8 mouse cellular contexts compared by ENCODE assay signal in the genomic region with DNA sequence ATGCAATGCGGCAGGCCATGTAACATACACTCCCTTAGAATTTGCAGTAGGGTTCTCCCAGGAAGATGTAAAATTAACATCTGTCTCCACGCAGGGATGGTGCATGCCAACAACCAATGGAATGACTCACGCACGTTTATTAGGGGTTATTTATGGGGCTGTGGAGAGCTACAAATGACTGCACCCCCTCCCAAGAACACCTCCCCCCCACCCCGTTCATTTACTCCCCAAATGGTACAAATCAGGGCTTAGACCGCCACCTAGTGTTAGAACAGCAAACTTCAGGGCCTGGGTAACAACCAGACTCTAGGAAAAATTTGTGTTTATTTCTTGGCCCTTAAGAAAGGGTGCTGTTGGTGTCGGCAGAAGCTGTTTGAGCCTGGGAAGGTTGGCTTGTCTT. TPM values are rescaled to one million over a fixed set of nuclear protein-coding genes. Genes with fewer than 3 reads are reported as not detected.
A peak's percentile ranks its signal among the peaks of the same experiment; 100 is the strongest.
DNase-seq lines count a peak whose midpoint lies in the region; ATAC-seq and TF ChIP-seq lines count a peak whose summit lies in the region.

No protein-coding gene starts in this region.

- no peak overlapping the region for H3K9ac ChIP-seq in forebrain, postnatal 0 days

- DNase-seq in heart, adult 8-10 months (ENCODE audit: low spot score), result peak; percentile 53
- DNase-seq in heart, postnatal 25 days (ENCODE audit: low spot score), result no peak
- DNase-seq in CD4-positive helper T cell, adult 2 months (ENCODE audit: low read depth, low spot score), result peak; percentile 76
- peak; percentile 88 for DNase-seq in forebrain, postnatal 0 days
- peak; percentile 68 to 78 for DNase-seq in layer of hippocampus, adult 2 months (ENCODE audit: low spot score in 2 of 2)
- DNase-seq in neural tube, embryonic 10.5 days (ENCODE audit: extremely low spot score, low spot score), result peak; percentile 60
- no peak for DNase-seq in ovary, postnatal 10 days (ENCODE audit: low spot score)

- H3K36me3 ChIP-seq in forebrain, postnatal 0 days (ENCODE audit: insufficient read depth), result no peaks in the 10 kb centered on the region

- H3K9me3 ChIP-seq in forebrain, postnatal 0 days (ENCODE audit: low read length), result no peaks in the 10 kb centered on the region

- no peaks in the 10 kb centered on the region for H3K27me3 ChIP-seq in forebrain, postnatal 0 days (ENCODE audit: insufficient read depth, low read length)

- no peak overlapping the region for H3K4me3 ChIP-seq in bone marrow, adult 2 months (replicated peaks; ENCODE audit: control insufficient read depth, low read depth, low read length)
- H3K4me3 ChIP-seq in forebrain, postnatal 0 days (ENCODE audit: low read depth, low read length), result 0 out of 2 replicates have a peak overlapping the region, but pooled peaks have one; percentile 11
- no peak overlapping the region; the same call in 1 of the 2 replicates for H3K4me3 ChIP-seq in layer of hippocampus, adult 2 months

- no peaks in the 10 kb centered on the region for H3K4me1 ChIP-seq in bone marrow, adult 2 months (ENCODE audit: control insufficient read depth, insufficient read depth, low read length)
- H3K4me1 ChIP-seq in forebrain, postnatal 0 days (ENCODE audit: insufficient read depth), result 0 out of 2 replicates have a peak, but pooled peaks cover under 1% of the 10 kb centered on the region

- H3K4me2 ChIP-seq in forebrain, postnatal 0 days (ENCODE audit: low read depth), result peak overlapping the region; percentile 23

- ATAC-seq in forebrain, postnatal 0 days, result no peak; the same call in 1 of the 2 replicates

- no peak overlapping the region for H3K27ac ChIP-seq in bone marrow, adult 2 months (ENCODE audit: control insufficient read depth, insufficient read depth, low read depth, low read length, poor library complexity)
- H3K27ac ChIP-seq in forebrain, postnatal 0 days (ENCODE audit: low read depth, low read length), result no peak overlapping the region; the same call in 1 of the 2 replicates
- H3K27ac ChIP-seq in layer of hippocampus, adult 2 months, result peak overlapping the region; percentile 74

- 29% methylated on average over 7 of the region's 7 CpGs for WGBS in bone marrow, adult 2 months
- 18% methylated on average over 7 of the region's 7 CpGs for WGBS in forebrain, postnatal 0 days

- intact Hi-C loops in heart, postnatal 25 days (cut with DNase I), result loop anchor here (1.0 to 2.0 kb wide), 4 partner anchors 33 to 155 kb away; no protein-coding TSS in a partner anchor

- TF ChIP-seq POLR2A in bone marrow, adult 2 months (IDR thresholded peaks at IDR 0.05; ENCODE audit: borderline replicate concordance, control insufficient read depth, low read depth, low read length), result no peak

- peak; percentile 14; the same call in 1 of the 2 replicates for TF ChIP-seq CTCF in bone marrow, adult 2 months (IDR thresholded peaks at IDR 0.05; ENCODE audit: control insufficient read depth, insufficient read depth, low read length)
- TF ChIP-seq CTCF in forebrain, postnatal 0 days (IDR thresholded peaks at IDR 0.05; ENCODE audit: low read depth), result peak; percentile 88
- TF ChIP-seq CTCF in layer of hippocampus, adult 2 months (conservative IDR thresholded peaks at IDR 0.05), result peak; percentile 78

RNA-seq across cellular contexts. Expression of a gene that starts 3.7 kb away (rescaled TPM):
- total RNA-seq in heart, adult 8-10 months (2022), result 10 to 100 TPM in 1 of 4 experiments, 1 to 10 TPM in 3; 8.1 to 11.8 (median 8.5) TPM
- 1 to 10 TPM; 8.4 to 8.8 TPM for total RNA-seq in heart, postnatal 25 days (2021)
- 6.1 and 13.6 TPM in 2 replicates for polyA plus RNA-seq in bone marrow, adult 2 months (2011; ENCODE audit: insufficient read depth, insufficient read length, low replicate concordance, missing spikeins)
- 11.5 and 11.9 TPM in 2 replicates for total RNA-seq in forebrain, postnatal 0 days (2014; rRNA removed)
- polyA plus RNA-seq in forebrain, postnatal 0 days (2015; fragmentation: Nextera tagmentation; extraction: Ambion mirVana), result 7.4 and 11.5 TPM in 2 replicates
- total RNA-seq in layer of hippocampus, adult 2 months (2021), result 10 to 100 TPM; 13.7 to 16.2 TPM

RNA-seq across cellular contexts. Expression of a gene that starts 3.7 kb away (rescaled TPM):
- total RNA-seq in heart, adult 8-10 months (2022), result 10 to 100 TPM; 19.4 to 23.4 (median 21.5) TPM
- total RNA-seq in heart, postnatal 25 days (2021), result 10 to 100 TPM; 22.6 to 22.8 TPM
- polyA plus RNA-seq in bone marrow, adult 2 months (2011; ENCODE audit: insufficient read depth, insufficient read length, low replicate concordance, missing spikeins), result 5.4 and 25.2 TPM in 2 replicates
- 35.2 and 49.1 TPM in 2 replicates for total RNA-seq in forebrain, postnatal 0 days (2014; rRNA removed)
- 21.4 and 23.3 TPM in 2 replicates for polyA plus RNA-seq in forebrain, postnatal 0 days (2015; fragmentation: Nextera tagmentation; extraction: Ambion mirVana)
- 10 to 100 TPM; 67.8 to 70.1 TPM for total RNA-seq in layer of hippocampus, adult 2 months (2021)

RNA-seq across cellular contexts. Expression of a gene that starts 29.5 kb away (rescaled TPM):
- not detected for total RNA-seq in heart, adult 8-10 months (2022)
- not detected for total RNA-seq in heart, postnatal 25 days (2021)
- not detected in 2 replicates for polyA plus RNA-seq in bone marrow, adult 2 months (2011; ENCODE audit: insufficient read depth, insufficient read length, low replicate concordance, missing spikeins)
- total RNA-seq in forebrain, postnatal 0 days (2014; rRNA removed), result 0.24 and 0.85 TPM in 2 replicates
- 0.12 and 0.50 TPM in 2 replicates for polyA plus RNA-seq in forebrain, postnatal 0 days (2015; fragmentation: Nextera tagmentation; extraction: Ambion mirVana)
- total RNA-seq in layer of hippocampus, adult 2 months (2021), result 1 to 10 TPM; 1.2 to 2.2 TPM

RNA-seq across cellular contexts. Expression of a gene that starts 54.6 kb away (rescaled TPM):
- total RNA-seq in heart, adult 8-10 months (2022), result not detected
- not detected for total RNA-seq in heart, postnatal 25 days (2021)
- polyA plus RNA-seq in bone marrow, adult 2 months (2011; ENCODE audit: insufficient read depth, insufficient read length, low replicate concordance, missing spikeins), result not detected in 2 replicates
- 0.10 and 0.15 TPM in 2 replicates for total RNA-seq in forebrain, postnatal 0 days (2014; rRNA removed)
- polyA plus RNA-seq in forebrain, postnatal 0 days (2015; fragmentation: Nextera tagmentation; extraction: Ambion mirVana), result 0.09 TPM in 1 of 2 replicates, not detected in the other
- total RNA-seq in layer of hippocampus, adult 2 months (2021), result under 1 TPM; 0.23 to 0.47 TPM

Comparison
In these comparisons a context has a peak if more than half of its experiments do, and no peak if none do; other contexts are left out.
1. DNase-seq: peak in heart, adult 8-10 months (single experiment), CD4-positive helper T cell, adult 2 months (single experiment), forebrain, postnatal 0 days (single experiment), layer of hippocampus, adult 2 months (2 of 2) and neural tube, embryonic 10.5 days (single experiment); none in heart, postnatal 25 days (single experiment) and ovary, postnatal 10 days (single experiment).
2. CTCF ChIP-seq: peak in every context shown above with its lines; median percentile 88 in forebrain, postnatal 0 days; 78 in layer of hippocampus, adult 2 months; 14 in bone marrow, adult 2 months.